Mouse (Mus musculus) small intestine, adult 10 weeks (tissue): ENCODE data around the gene Fam241a. TPM values are rescaled to one million over a fixed set of nuclear protein-coding genes. Genes with fewer than 3 reads are reported as not detected.

ENCODE experiments used
- polyA plus RNA-seq: library from polyadenylated mRNA; stranded (reverse); fragments of 350-450 nt; fragmentation: Illumina TruSeq; extraction: RNeasy Lipid Tissue Mini Kit (QIAGEN cat#74804); gene quantifications from one replicate; pipeline ENCODE4 v1.2.3, GENCODE M21; 2014; ENCODE audit warnings: low replicate concordance

The Fam241a gene
- 41.4 TPM for polyA plus RNA-seq

DNA sequence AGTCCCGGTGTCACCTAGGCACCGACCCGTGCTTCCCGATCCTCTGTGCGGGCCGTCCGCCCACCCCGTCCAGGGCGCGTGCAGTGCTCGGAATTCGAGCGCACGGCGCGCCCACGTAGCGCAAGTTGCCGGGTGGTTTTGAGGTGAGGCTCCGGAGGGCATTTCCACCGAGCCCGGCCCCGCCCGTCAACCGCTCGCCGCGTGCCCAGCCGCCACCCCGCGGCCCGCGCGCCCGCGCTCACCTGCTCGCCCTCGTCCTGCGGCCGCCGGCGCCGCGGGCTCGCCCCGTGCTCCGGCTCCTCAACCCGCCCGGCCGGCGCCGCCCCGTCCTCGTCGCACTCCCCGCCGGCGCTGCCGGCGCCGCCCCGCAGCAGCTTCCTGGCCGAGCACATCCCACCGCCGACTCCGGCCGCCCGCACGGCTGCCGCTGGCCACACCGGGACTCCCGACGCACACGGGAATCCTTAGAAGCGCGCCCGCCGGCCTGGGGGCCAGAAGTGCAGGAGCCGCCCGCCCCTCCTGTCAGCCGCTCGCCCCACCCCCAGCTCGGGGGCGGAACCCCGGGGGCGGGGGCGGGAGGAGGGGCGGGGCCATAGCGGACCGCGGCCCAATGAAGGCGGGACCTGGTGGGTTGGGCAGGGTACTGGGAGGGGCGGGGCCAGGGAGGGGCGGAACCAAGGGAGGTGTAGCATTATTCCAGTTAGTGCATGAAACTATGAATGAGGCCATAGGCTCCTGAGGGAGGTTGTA, at the start of gene Fam241a:
Gene Fam241a (minus strand): TSS at position 533 of the 750 bp plus-strand sequence.

GRCm38 (mm10) chr3:127837154-127837865, 58.8 kb downstream of the Fam241a start, which contains the start of gene Ap1ar:
Ap1ar (minus strand) TSS chr3:127837523.

Other genes with a start within 250 kb of the Fam241a start
- 4.0 TPM for gene Alpk1, start 115.8 kb downstream of the Fam241a start, polyA plus RNA-seq
- 49.7 TPM for gene Tifa, start 106.5 kb downstream of the Fam241a start, polyA plus RNA-seq
- 71.6 TPM for gene Ap1ar, start 58.8 kb downstream of the Fam241a start, polyA plus RNA-seq